Mouse (Mus musculus): ENCODE results near the gene Necab3.

GRCm38 (mm10) chr2:154550937-154551336, 7.8 kb downstream of the Necab3 start:
- TF ChIP-seq CTCF (IDR thresholded peaks at IDR 0.05; ENCODE audit: low read depth, low read length) (no peak), GATA1 (IDR thresholded peaks at IDR 0.05; ENCODE audit: borderline replicate concordance, low read length) (no peak)
